Mouse (Mus musculus) hindbrain, embryonic 11.5 days (tissue): Measurements from ENCODE around the gene Sik2. TPM values are rescaled to one million over a fixed set of nuclear protein-coding genes. Genes with fewer than 3 reads are reported as not detected.

Experiments
- ATAC-seq: fragments of 200-750 bp; cut with Nextera tagmentation; 2 replicates; pipeline ENCODE4 v1.8.0; 2017; ENCODE audit warnings: mild to moderate bottlenecking, moderate TSS enrichment, moderate library complexity; ENCODE audit not compliant: low FRiP score
- DNase-seq: peaks from one replicate; pipeline ENCODE4 v3.0.0-alpha.2; 2015; ENCODE audit warnings: low spot score
- H3K27ac ChIP-seq: fragments of 300-500 bp; sonication (generic); 2 replicates; pipeline ENCODE4 v1.5.1; 2014; ENCODE audit warnings: mild to moderate bottlenecking, low read depth, low read length
- H3K27me3 ChIP-seq: fragments of 300-500 bp; sonication (generic); 2 replicates; pipeline ENCODE4 v1.6.1; 2014; ENCODE audit warnings: mild to moderate bottlenecking, low read length, moderate library complexity, mixed read lengths; ENCODE audit not compliant: control insufficient read depth, insufficient read depth
- H3K36me3 ChIP-seq: fragments of 300-500 bp; sonication (generic); 2 replicates; pipeline ENCODE4 v1.6.1; 2014; ENCODE audit warnings: mild to moderate bottlenecking, low read length, moderate library complexity, mixed read lengths; ENCODE audit not compliant: control insufficient read depth, insufficient read depth
- H3K4me1 ChIP-seq: fragments of 300-500 bp; sonication (generic); replicated peaks from 2 replicates; pipeline ENCODE4 v1.6.1; 2014; ENCODE audit warnings: low read length, mixed read lengths; ENCODE audit not compliant: control insufficient read depth, insufficient read depth
- H3K4me2 ChIP-seq: fragments of 300-500 bp; sonication (generic); replicated peaks from 2 replicates; pipeline ENCODE4 v1.6.1; 2014; ENCODE audit warnings: mild to moderate bottlenecking, low read depth, low read length
- H3K4me3 ChIP-seq: fragments of 300-500 bp; sonication (generic); 2 replicates; pipeline ENCODE4 v1.5.1; 2014; ENCODE audit warnings: low read depth, low read length
- H3K9ac ChIP-seq: fragments of 300-500 bp; sonication (generic); 2 replicates; pipeline ENCODE4 v1.6.1; 2014; ENCODE audit warnings: low read depth, low read length
- H3K9me3 ChIP-seq: fragments of 300-500 bp; sonication (generic); 2 replicates; pipeline ENCODE4 v1.6.1; 2016; ENCODE audit warnings: low read length; ENCODE audit not compliant: control insufficient read depth
- WGBS: fragments of 180-500 bp; shearing (Covaris S2); extraction: QIAGEN DNeasy Blood & Tissue Kit; methylation state at CpG from one replicate; pipeline ENCODE4 v1.1.7; 2014; 5-methylcytosine and 5-hydroxymethylcytosine counted together
- polyA plus RNA-seq: library from polyadenylated mRNA; unstranded; fragments of >200 nt; fragmentation: Nextera tagmentation; extraction: Ambion mirVana; gene quantifications from 2 replicates; pipeline ENCODE4 v1.2.1, GENCODE M21; 2014

Gene Sik2
- polyA plus RNA-seq, 1 experiment from 2014 or later = 15.0 TPM

GRCm38 (mm10) chr9:50941804-50942401 lies 67.0 kb downstream of the Sik2 start:
- no peaks in the 10 kb centered on the region for H3K36me3 ChIP-seq
- H3K9ac ChIP-seq = no peak overlapping the region
- no peak for DNase-seq
- 85% methylated on average over 3 of the region's 3 CpGs for whole genome bisulfite sequencing
- H3K27me3 ChIP-seq = no peaks in the 10 kb centered on the region
- ATAC-seq = no peak
- H3K4me2 ChIP-seq = no peak overlapping the region
- H3K4me1 ChIP-seq = no peaks in the 10 kb centered on the region
- H3K27ac ChIP-seq = no peak overlapping the region
- no peak overlapping the region for H3K4me3 ChIP-seq
- H3K9me3 ChIP-seq = no peaks in the 10 kb centered on the region

- H3K4me2 ChIP-seq = no peak overlapping the region
- H3K4me3 ChIP-seq = no peak overlapping the region
- no peak for DNase-seq
- no peak for ATAC-seq
- H3K27ac ChIP-seq = no peak overlapping the region
- H3K9ac ChIP-seq = no peak overlapping the region
- no peaks in the 10 kb centered on the region for H3K4me1 ChIP-seq
- no peaks in the 10 kb centered on the region for H3K9me3 ChIP-seq
- H3K27me3 ChIP-seq = no peaks in the 10 kb centered on the region
- no peaks in the 10 kb centered on the region for H3K36me3 ChIP-seq
Observed at GRCm38 (mm10) chr9:50929986-50930385, 78.9 kb downstream of the Sik2 start.

- Histone ChIP-seq H3K27me3 (no peaks in the 10 kb centered on the region), H3K9me3 (no peaks in the 10 kb centered on the region), H3K36me3 (no peaks in the 10 kb centered on the region), H3K4me3 (no peak overlapping the region), H3K4me1 (no peaks in the 10 kb centered on the region), H3K9ac (no peak overlapping the region), H3K4me2 (no peak overlapping the region), H3K27ac (no peak overlapping the region)
- ATAC-seq = no peak
- no peak for DNase-seq
- WGBS = 86% methylated on average over 4 of the region's 4 CpGs
Observed at GRCm38 (mm10) chr9:50925801-50926200, 83.1 kb downstream of the Sik2 start.

GRCm38 (mm10) chr9:50924454-50924853 lies 84.4 kb downstream of the Sik2 start:
- no peak for ATAC-seq
- Histone ChIP-seq H3K9ac (no peak overlapping the region), H3K27me3 (no peaks in the 10 kb centered on the region), H3K4me2 (no peak overlapping the region), H3K9me3 (no peaks in the 10 kb centered on the region), H3K36me3 (no peaks in the 10 kb centered on the region), H3K4me3 (no peak overlapping the region), H3K27ac (no peak overlapping the region), H3K4me1 (no peaks in the 10 kb centered on the region)
- DNase-seq = no peak

GRCm38 (mm10) chr9:50922363-50923153 lies 86.3 kb downstream of the Sik2 start:
- no peaks in the 10 kb centered on the region for H3K27me3 ChIP-seq
- no peak for ATAC-seq
- H3K27ac ChIP-seq = no peak overlapping the region
- H3K4me2 ChIP-seq = no peak overlapping the region
- 87% methylated on average over 5 of the region's 5 CpGs for WGBS
- no peak overlapping the region for H3K4me3 ChIP-seq
- no peaks in the 10 kb centered on the region for H3K4me1 ChIP-seq
- H3K36me3 ChIP-seq = no peaks in the 10 kb centered on the region
- no peak for DNase-seq
- no peak overlapping the region for H3K9ac ChIP-seq
- H3K9me3 ChIP-seq = no peaks in the 10 kb centered on the region

- 88% methylated on average over 3 of the region's 3 CpGs for WGBS
- H3K4me3 ChIP-seq = no peak overlapping the region
Observed at GRCm38 (mm10) chr9:50920933-50921895, 87.7 kb downstream of the Sik2 start.

GRCm38 (mm10) chr9:50919554-50919953 lies 89.3 kb downstream of the Sik2 start:
- WGBS = 97% methylated on average over 2 of the region's 2 CpGs
- Histone ChIP-seq H3K9ac (no peak overlapping the region), H3K9me3 (no peaks in the 10 kb centered on the region), H3K27ac (no peak overlapping the region), H3K4me2 (no peak overlapping the region), H3K36me3 (no peaks in the 10 kb centered on the region), H3K4me3 (no peak overlapping the region), H3K27me3 (no peaks in the 10 kb centered on the region), H3K4me1 (no peaks in the 10 kb centered on the region)
- DNase-seq (no peak), ATAC-seq (no peak)

More at GRCm38 (mm10) chr9:50920933-50921895, 87.7 kb downstream of the Sik2 start:
- Histone ChIP-seq H3K36me3 (no peaks in the 10 kb centered on the region), H3K9me3 (no peaks in the 10 kb centered on the region), H3K9ac (no peak overlapping the region), H3K4me1 (no peaks in the 10 kb centered on the region), H3K27me3 (no peaks in the 10 kb centered on the region), H3K4me2 (no peak overlapping the region), H3K27ac (no peak overlapping the region)
- no peak for DNase-seq
- no peak for ATAC-seq

- H3K27ac ChIP-seq = no peak overlapping the region
- no peak for ATAC-seq
- no peak overlapping the region for H3K4me2 ChIP-seq
- no peaks in the 10 kb centered on the region for H3K27me3 ChIP-seq
- 86% methylated on average over 3 of the region's 3 CpGs for WGBS
- H3K9me3 ChIP-seq = no peaks in the 10 kb centered on the region
- H3K9ac ChIP-seq = no peak overlapping the region
- no peaks in the 10 kb centered on the region for H3K36me3 ChIP-seq
- H3K4me1 ChIP-seq = no peaks in the 10 kb centered on the region
- no peak overlapping the region for H3K4me3 ChIP-seq
- no peak for DNase-seq
Observed at GRCm38 (mm10) chr9:50918131-50918530, 90.7 kb downstream of the Sik2 start.
